Mouse (Mus musculus) cortical plate, adult 2 months (tissue): Measurements from ENCODE around the gene Fam129c.

Source experiments
- CTCF ChIP-seq: fragments of 200-500 bp; IDR thresholded peaks from 2 replicates; pipeline ENCODE4 v1.5.1; 2011; ENCODE audit warnings: mild to moderate bottlenecking, control low read depth, low read length; ENCODE audit not compliant: insufficient read depth; ENCODE audit errors: extremely low read depth
- POLR2A ChIP-seq: fragments of 200-500 bp; IDR thresholded peaks from 2 replicates; pipeline ENCODE4 v1.6.1; 2011; ENCODE audit warnings: mild to moderate bottlenecking, low read length, control low read depth; ENCODE audit not compliant: insufficient read depth; ENCODE audit errors: extremely low read depth

DNA sequence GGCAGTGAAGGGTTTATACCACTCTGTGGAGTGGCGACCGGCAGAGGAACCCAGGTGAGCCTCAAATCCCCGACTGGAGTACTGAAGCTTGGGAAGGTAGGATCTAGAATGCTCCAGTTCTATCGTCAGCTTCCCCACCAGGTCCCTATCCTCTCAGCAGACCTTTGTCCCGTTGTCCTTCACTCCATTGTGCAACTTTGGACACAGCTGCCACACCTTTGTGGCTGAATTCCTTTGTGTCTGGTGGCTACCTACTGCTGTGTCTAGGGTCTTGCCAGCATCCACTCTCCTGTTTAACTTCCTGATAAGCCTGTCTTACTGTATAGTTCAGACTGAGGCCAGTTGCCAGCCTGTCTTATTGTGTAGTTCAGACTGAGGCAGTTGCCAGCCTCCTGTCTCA is 14.7 kb downstream of the Fam129c start:
- TF ChIP-seq CTCF (no peak), POLR2A (no peak)
